Mouse (Mus musculus): ENCODE results near the gene Rrad. TPM values are rescaled to one million over a fixed set of nuclear protein-coding genes. Genes with fewer than 3 reads are reported as not detected.
"Not testable (repeated sequence)": the region's sequence is repeated elsewhere in the genome, so short reads cannot be mapped to it uniquely, and the experiment has no call there.

Rrad gene
- 100 to 1,000 TPM; 123 to 414 TPM for total RNA-seq (2021)
- 205 and 316 TPM in 2 replicates for polyA plus RNA-seq (2012; rRNA removed)
- long read RNA-seq, transcript Rrad-201 (5 exons, 1,577 nt), result major isoform, 26 of 41 reads
- long read RNA-seq, partial matches to known transcripts, result 12 of 41 reads
- long read RNA-seq, other reads (novel, unspliced or antisense), result 3 of 41 reads

DNA sequence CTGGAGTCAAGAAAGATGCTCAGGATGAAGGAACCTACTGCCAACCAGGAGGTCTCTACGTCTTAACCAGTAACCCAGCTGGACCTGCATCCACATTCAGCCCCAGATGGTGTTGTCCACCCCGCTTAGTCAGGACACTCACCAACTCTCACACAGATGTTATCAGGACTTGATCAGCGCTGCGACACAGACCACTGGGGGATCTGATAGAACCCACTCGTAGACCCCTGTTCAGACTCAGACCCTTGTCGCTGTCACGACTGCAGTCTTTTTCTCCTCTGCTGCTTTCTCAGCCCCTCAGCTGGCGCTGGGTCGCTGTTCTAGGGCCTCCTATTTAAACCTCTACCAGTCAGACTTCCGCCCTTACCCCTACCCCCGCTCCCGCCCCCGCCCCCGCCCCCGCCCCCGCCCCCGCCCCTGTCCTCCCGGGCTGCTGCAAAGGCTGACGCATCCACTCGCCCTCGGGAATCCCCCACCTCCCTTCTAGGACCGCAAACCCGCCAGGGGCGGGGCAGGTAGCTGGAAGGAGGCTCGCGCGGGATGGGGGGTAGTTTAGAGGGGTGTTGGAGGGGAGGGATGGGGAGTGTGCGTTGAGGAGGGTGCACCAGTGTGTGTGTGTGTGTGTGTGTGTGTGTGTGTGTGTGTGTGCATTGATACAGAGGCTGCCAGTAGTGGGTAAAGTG, at the start of gene Rrad:
TSS of gene Rrad (minus strand) at position 347 of the 683 bp plus-strand sequence.
- peaks cover 10% of the 10 kb centered on the region for H3K4me1 ChIP-seq (ENCODE audit: control insufficient read depth, insufficient read depth, low read length)
- H3K27ac ChIP-seq, result peak within 1 kb of the TSS; percentile 93
- peak within 1 kb of the TSS; percentile 59 for H3K4me3 ChIP-seq
- DNase-seq, result peak; percentile 71 to 84
- intact Hi-C loops (cut with DNase I), result loop anchor here (1.0 kb wide), 1 partner anchor 10 kb away; the partner anchor contains the start of gene Ciao2b
- peak; percentile 60 for TF ChIP-seq EP300 (IDR thresholded peaks at IDR 0.05; ENCODE audit: insufficient read depth, low read depth, low read length)
- TF ChIP-seq CTCF (IDR thresholded peaks at IDR 0.05), result no peak
- peak; percentile 93 for TF ChIP-seq POLR2A (IDR thresholded peaks at IDR 0.05; ENCODE audit: insufficient read depth, low read depth, low read length)
- no peaks in the 10 kb centered on the region for H3K27me3 ChIP-seq (ENCODE audit: control insufficient read depth, insufficient read depth, low read length)
- WGBS, result under 1% methylated on average over 28 of the region's 28 CpGs
- H3K9ac ChIP-seq (ENCODE audit: low read depth, low read length), result peak within 1 kb of the TSS; percentile 92
- no peaks in the 10 kb centered on the region for H3K79me2 ChIP-seq (replicated peaks; ENCODE audit: control insufficient read depth, insufficient read depth, low read length)
- peaks cover 13% of the 10 kb centered on the region for H3K36me3 ChIP-seq (ENCODE audit: control insufficient read depth, insufficient read depth, low read length)

DNA sequence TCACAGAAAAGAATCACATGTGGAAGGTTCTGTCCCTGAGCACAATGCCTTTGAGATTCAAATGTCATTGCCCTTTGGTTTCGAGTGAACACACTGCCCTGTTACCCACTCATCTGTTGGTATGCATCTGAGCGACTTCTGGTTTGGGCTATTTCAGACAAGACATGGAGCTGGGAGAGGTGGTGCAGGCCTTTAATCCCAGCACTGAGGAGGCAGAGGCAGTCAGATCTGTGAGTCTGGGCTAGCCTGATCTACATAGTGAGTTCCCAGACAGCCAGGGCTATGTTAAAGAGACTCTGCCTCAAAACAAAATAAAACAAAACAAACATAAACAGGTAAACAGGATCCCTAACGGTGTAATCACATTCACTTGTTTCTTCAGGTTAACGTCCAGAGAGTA, 24.5 kb upstream of the Rrad start:
- Histone ChIP-seq H3K27ac (no peak overlapping the region), H3K9ac (ENCODE audit: low read depth, low read length) (no peak overlapping the region), H3K27me3 (ENCODE audit: control insufficient read depth, insufficient read depth, low read length) (no peaks in the 10 kb centered on the region), H3K36me3 (ENCODE audit: control insufficient read depth, insufficient read depth, low read length) (no peaks in the 10 kb centered on the region), H3K4me1 (ENCODE audit: control insufficient read depth, insufficient read depth, low read length) (no peaks in the 10 kb centered on the region; the same call in 1 of the 2 replicates), H3K4me3 (no peak overlapping the region), H3K79me2 (replicated peaks; ENCODE audit: control insufficient read depth, insufficient read depth, low read length) (no peaks in the 10 kb centered on the region)
- 75% methylated on average over 4 of the region's 4 CpGs for whole genome bisulfite sequencing
- TF ChIP-seq CTCF (IDR thresholded peaks at IDR 0.05) (no peak), POLR2A (IDR thresholded peaks at IDR 0.05; ENCODE audit: insufficient read depth, low read depth, low read length) (no peak), EP300 (IDR thresholded peaks at IDR 0.05; ENCODE audit: insufficient read depth, low read depth, low read length) (no peak)
- DNase-seq, result no peak
- intact Hi-C loops (cut with DNase I), result loop anchor here (5.0 to 10.0 kb wide), 4 partner anchors 247 to 639 kb away; partner anchors contain the start of genes E2f4, Exoc3l, Fbxl8 and Hsf4

- 2% methylated on average over 3 of the region's 3 CpGs for WGBS
- TF ChIP-seq EP300 (IDR thresholded peaks at IDR 0.05; ENCODE audit: insufficient read depth, low read depth, low read length) (0 out of 2 replicates have a peak, but pooled peaks have one; percentile 47), CTCF (IDR thresholded peaks at IDR 0.05) (peak; percentile 91), POLR2A (IDR thresholded peaks at IDR 0.05; ENCODE audit: insufficient read depth, low read depth, low read length) (no peak)
- no peak overlapping the region for H3K4me3 ChIP-seq
- H3K27me3 ChIP-seq (ENCODE audit: control insufficient read depth, insufficient read depth, low read length), result no peaks in the 10 kb centered on the region
- DNase-seq, result peak; percentile 32 to 50
- no peak overlapping the region for H3K9ac ChIP-seq (ENCODE audit: low read depth, low read length)
- H3K79me2 ChIP-seq (replicated peaks; ENCODE audit: control insufficient read depth, insufficient read depth, low read length), result no peaks in the 10 kb centered on the region
- H3K36me3 ChIP-seq (ENCODE audit: control insufficient read depth, insufficient read depth, low read length), result no peaks in the 10 kb centered on the region
- H3K27ac ChIP-seq, result no peak overlapping the region
- H3K4me1 ChIP-seq (ENCODE audit: control insufficient read depth, insufficient read depth, low read length), result no peaks in the 10 kb centered on the region; the same call in 1 of the 2 replicates
- intact Hi-C loops (cut with DNase I), result loop anchor here (1.0 to 10.0 kb wide), 5 partner anchors 10 to 640 kb away; partner anchors contain the start of genes E2f4, Exoc3l, Fbxl8 and Hsf4
Measured at GRCm38 (mm10) chr8:104654984-104655383, 23.9 kb upstream of the Rrad start.

- not testable (repeated sequence) for H3K79me2 ChIP-seq (replicated peaks; ENCODE audit: control insufficient read depth, insufficient read depth, low read length); DNase-seq; H3K9ac ChIP-seq (ENCODE audit: low read depth, low read length); H3K4me3 ChIP-seq; H3K36me3 ChIP-seq (ENCODE audit: control insufficient read depth, insufficient read depth, low read length); H3K27me3 ChIP-seq (ENCODE audit: control insufficient read depth, insufficient read depth, low read length); H3K27ac ChIP-seq; H3K4me1 ChIP-seq (ENCODE audit: control insufficient read depth, insufficient read depth, low read length)
- peak; percentile 59 for TF ChIP-seq CTCF (IDR thresholded peaks at IDR 0.05)
- 48% methylated on average over 3 of the region's 3 CpGs for WGBS
- intact Hi-C loops (cut with DNase I), result loop anchor here (5.0 kb wide), 1 partner anchor 112 kb away; the partner anchor contains the start of genes Car7 and Nae1
Measured at GRCm38 (mm10) chr8:104644187-104644586, 13.1 kb upstream of the Rrad start.

DNA sequence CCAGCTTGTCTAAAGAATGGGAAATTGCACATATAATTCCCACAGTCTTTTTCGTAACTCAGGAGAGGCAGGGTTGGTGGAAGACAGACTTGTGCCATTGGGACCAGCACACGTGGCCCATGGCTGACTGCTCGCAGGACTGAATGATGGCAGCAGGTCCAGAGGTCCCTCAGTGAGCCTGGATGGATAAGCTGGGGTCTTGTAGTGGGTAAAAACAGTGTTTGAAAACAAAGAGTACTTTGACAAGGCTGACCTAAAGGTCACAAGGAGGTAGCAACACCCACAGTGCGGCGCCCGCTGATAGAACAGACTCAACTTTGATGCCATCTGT, 11.2 kb upstream of the Rrad start:
- H3K27me3 ChIP-seq (ENCODE audit: control insufficient read depth, insufficient read depth, low read length), result no peaks in the 10 kb centered on the region
- peak overlapping the region; percentile 97 for H3K4me3 ChIP-seq
- H3K4me1 ChIP-seq (ENCODE audit: control insufficient read depth, insufficient read depth, low read length), result peaks cover 6% of the 10 kb centered on the region
- intact Hi-C loops (cut with DNase I), result loop anchor here (2.0 to 5.0 kb wide), 2 partner anchors 39 to 110 kb away; partner anchors contain the start of genes Car7 and Nae1
- H3K36me3 ChIP-seq (ENCODE audit: control insufficient read depth, insufficient read depth, low read length), result no peaks in the 10 kb centered on the region
- TF ChIP-seq POLR2A (IDR thresholded peaks at IDR 0.05; ENCODE audit: insufficient read depth, low read depth, low read length) (no peak), CTCF (IDR thresholded peaks at IDR 0.05) (no peak), EP300 (IDR thresholded peaks at IDR 0.05; ENCODE audit: insufficient read depth, low read depth, low read length) (no peak)
- 70% methylated on average over 6 of the region's 6 CpGs for WGBS
- DNase-seq, result no peak
- H3K27ac ChIP-seq, result peak overlapping the region; percentile 97
- peak overlapping the region; percentile 83 for H3K9ac ChIP-seq (ENCODE audit: low read depth, low read length)
- no peaks in the 10 kb centered on the region for H3K79me2 ChIP-seq (replicated peaks; ENCODE audit: control insufficient read depth, insufficient read depth, low read length)
